Mouse (Mus musculus): ENCODE data around the gene Nfix.

Nfix gene

GRCm38 (mm10) chr8:84766422-84766821 is 33.7 kb downstream of the Nfix start:
- DNase-seq (ENCODE audit: low spot score): no peak

- DNase-seq (ENCODE audit: low spot score): no peak
Measured at GRCm38 (mm10) chr8:84765629-84766028, 34.5 kb downstream of the Nfix start.

- DNase-seq (ENCODE audit: low spot score): no peak
Measured at GRCm38 (mm10) chr8:84764870-84765495, 35.2 kb downstream of the Nfix start.

GRCm38 (mm10) chr8:84764100-84764499 is 36.0 kb downstream of the Nfix start:
- DNase-seq (ENCODE audit: low spot score): no peak

- no peak for DNase-seq (ENCODE audit: low spot score)
Measured at GRCm38 (mm10) chr8:84760901-84761300, 39.2 kb downstream of the Nfix start.

GRCm38 (mm10) chr8:84760405-84760805 is 39.7 kb downstream of the Nfix start:
- DNase-seq (ENCODE audit: low spot score): no peak

GRCm38 (mm10) chr8:84759718-84760117 is 40.4 kb downstream of the Nfix start:
- DNase-seq (ENCODE audit: low spot score): no peak

- DNase-seq (ENCODE audit: low spot score): no peak
Measured at GRCm38 (mm10) chr8:84759126-84759525, 41.0 kb downstream of the Nfix start.

GRCm38 (mm10) chr8:84758308-84758707 is 41.8 kb downstream of the Nfix start:
- no peak for DNase-seq (ENCODE audit: low spot score)

- no peak for DNase-seq (ENCODE audit: low spot score)
Measured at GRCm38 (mm10) chr8:84757501-84757900, 42.6 kb downstream of the Nfix start.

GRCm38 (mm10) chr8:84752734-84753582 is 47.2 kb downstream of the Nfix start:
- no peak for DNase-seq (ENCODE audit: low spot score)

- DNase-seq (ENCODE audit: low spot score): no peak
Measured at GRCm38 (mm10) chr8:84749519-84749918, 50.6 kb downstream of the Nfix start.

- no peak for DNase-seq (ENCODE audit: low spot score)
Measured at GRCm38 (mm10) chr8:84745032-84745925, 54.9 kb downstream of the Nfix start.

- peak; percentile 78 for DNase-seq (ENCODE audit: low spot score)
Measured at GRCm38 (mm10) chr8:84743517-84744420, 56.4 kb downstream of the Nfix start.

GRCm38 (mm10) chr8:84743054-84743415 is 57.1 kb downstream of the Nfix start:
- no peak for DNase-seq (ENCODE audit: low spot score)

- peak; percentile 59 for DNase-seq (ENCODE audit: low spot score)
Measured at GRCm38 (mm10) chr8:84742171-84743053, 57.7 kb downstream of the Nfix start.

- DNase-seq (ENCODE audit: low spot score): no peak
Measured at GRCm38 (mm10) chr8:84740895-84741843, 59.0 kb downstream of the Nfix start.

- DNase-seq (ENCODE audit: low spot score): no peak
Measured at GRCm38 (mm10) chr8:84739401-84739742, 60.8 kb downstream of the Nfix start.

GRCm38 (mm10) chr8:84738715-84739400 is 61.3 kb downstream of the Nfix start:
- DNase-seq (ENCODE audit: low spot score): no peak

All from testis, postnatal 14 days (tissue).